Comparison of ENCODE assay signal across 9 mouse cellular contexts in genomic region chr12:108162036-108162435, GRCm38 (mm10). TPM values are rescaled to one million over a fixed set of nuclear protein-coding genes. Genes with fewer than 3 reads are reported as not detected.
DNase-seq lines count a peak whose midpoint lies in the region; ATAC-seq and TF ChIP-seq lines count a peak whose summit lies in the region.
"Had no signal": no experiment of that assay in that cellular context is flagged by ENCODE, and none has a peak within 500 bp of the region (broad histone marks: within the 10 kb centered on the region; RNA-seq: fewer than 3 reads in every experiment).

No protein-coding gene starts in this region.

- no peaks in the 10 kb centered on the region for H3K9me3 ChIP-seq in lung, postnatal 0 days (ENCODE audit: low read length)
- H3K9me3 ChIP-seq: liver, embryonic 13.5 days had no signal

- peak; percentile 34 for DNase-seq in gastrocnemius, adult 2 months
- DNase-seq in gastrocnemius, postnatal 25 days: no peak
- DNase-seq in lung, postnatal 0 days (ENCODE audit: low spot score): peak; percentile 24
- DNase-seq in lung, postnatal 25 days (ENCODE audit: low spot score): no peak
- peak; percentile 54 for DNase-seq in retina, embryonic 14.5 days (ENCODE audit: low spot score)
- DNase-seq in gastrocnemius, adult 8-10 months (ENCODE audit: low spot score in 2 of 2): no peak
- DNase-seq: liver, embryonic 13.5 days had no signal

- no peak for ATAC-seq in lung, postnatal 0 days
- ATAC-seq in common myeloid progenitor, adult 5-6 weeks (replicated peaks; ENCODE audit: low read depth, poor library complexity, severe bottlenecking): peak; percentile 76
- ATAC-seq in activated CD4-positive, CD25-positive, alpha-beta regulatory T cell, adult 4 months: no peak

- no peak overlapping the region for H3K27ac ChIP-seq in gastrocnemius, adult 2 months
- H3K27ac ChIP-seq in lung, postnatal 0 days (ENCODE audit: low read length): no peak overlapping the region
- H3K27ac ChIP-seq: liver, embryonic 13.5 days had no signal

- H3K27me3 ChIP-seq in lung, postnatal 0 days (replicated peaks; ENCODE audit: insufficient read depth, low read length): no peaks in the 10 kb centered on the region
- H3K27me3 ChIP-seq: liver, embryonic 13.5 days had no signal

- no peak overlapping the region for H3K9ac ChIP-seq in lung, postnatal 0 days (replicated peaks; ENCODE audit: low read depth)
- H3K9ac ChIP-seq: liver, embryonic 13.5 days had no signal

- intact Hi-C loops in gastrocnemius, adult 2 months (cut with DNase I): no loop called here

- WGBS in lung, postnatal 0 days: 88% methylated on average over 1 of the region's 1 CpGs

- H3K4me2 ChIP-seq in lung, postnatal 0 days (replicated peaks; ENCODE audit: low read depth, low read length): no peak overlapping the region
- H3K4me2 ChIP-seq: liver, embryonic 13.5 days had no signal

- H3K4me1 ChIP-seq in lung, postnatal 0 days (ENCODE audit: insufficient read depth, low read depth, low read length): no peaks in the 10 kb centered on the region

- no peak overlapping the region for H3K4me3 ChIP-seq in gastrocnemius, adult 2 months
- no peak overlapping the region for H3K4me3 ChIP-seq in lung, postnatal 0 days (ENCODE audit: low read depth, low read length)
- H3K4me3 ChIP-seq: liver, embryonic 13.5 days had no signal

- TF ChIP-seq CTCF in gastrocnemius, adult 2 months (IDR thresholded peaks at IDR 0.05): peak; percentile 59
- TF ChIP-seq CTCF in lung, postnatal 0 days (IDR thresholded peaks at IDR 0.05): peak; percentile 68

- no peak for TF ChIP-seq EP300 in lung, postnatal 0 days (IDR thresholded peaks at IDR 0.05)

- peaks cover 23% of the 10 kb centered on the region; the same call in 1 of the 2 replicates for H3K36me3 ChIP-seq in lung, postnatal 0 days (ENCODE audit: insufficient read depth, low read length)

RNA-seq across cellular contexts. Expression of gene Setd3, which starts 17.1 kb away (rescaled TPM):
- 100 to 1,000 TPM; 100 to 106 TPM for total RNA-seq in gastrocnemius, adult 2 months (2021)
- 10 to 100 TPM; 79.3 to 80.6 TPM for total RNA-seq in gastrocnemius, postnatal 25 days (2021)
- polyA plus RNA-seq in lung, postnatal 0 days (2015; fragmentation: Nextera tagmentation; extraction: Ambion mirVana): 60.3 and 71.9 TPM in 2 replicates
- total RNA-seq in common myeloid progenitor, adult 5-6 weeks (2017): 81.5 and 84.3 TPM in 2 replicates
- 100 to 1,000 TPM; 111 to 120 (median 117) TPM for total RNA-seq in gastrocnemius, adult 8-10 months (2022)
- polyA plus RNA-seq in activated CD4-positive, CD25-positive, alpha-beta regulatory T cell, adult 4 months (2017; shearing (Covaris generic)): 10 to 100 TPM; 28.1 to 29.3 TPM

RNA-seq across cellular contexts. Expression of gene Ccnk, which starts 17.3 kb away (rescaled TPM):
- total RNA-seq in gastrocnemius, adult 2 months (2021): 100 to 1,000 TPM in 1 of 2 experiments, 10 to 100 TPM in 1; 92.4 to 148 TPM
- total RNA-seq in gastrocnemius, postnatal 25 days (2021): 10 to 100 TPM; 61.6 to 71.1 TPM
- polyA plus RNA-seq in lung, postnatal 0 days (2015; fragmentation: Nextera tagmentation; extraction: Ambion mirVana): 2.0 and 2.5 TPM in 2 replicates
- 14.6 and 21.0 TPM in 2 replicates for total RNA-seq in common myeloid progenitor, adult 5-6 weeks (2017)
- total RNA-seq in gastrocnemius, adult 8-10 months (2022): 100 to 1,000 TPM; 133 to 150 (median 139) TPM
- polyA plus RNA-seq in activated CD4-positive, CD25-positive, alpha-beta regulatory T cell, adult 4 months (2017; shearing (Covaris generic)): 1 to 10 TPM; 4.7 to 6.6 TPM

Comparison
In these comparisons a context has a peak if more than half of its experiments do, and no peak if none do; other contexts are left out.
1. DNase-seq: peak in gastrocnemius, adult 2 months (single experiment), lung, postnatal 0 days (single experiment) and retina, embryonic 14.5 days (single experiment); none in gastrocnemius, postnatal 25 days (single experiment), lung, postnatal 25 days (single experiment) and gastrocnemius, adult 8-10 months (0 of 2).